Mouse (Mus musculus) heart, adult 8-10 months (tissue): ENCODE results near the gene Gm11555. TPM values are rescaled to one million over a fixed set of nuclear protein-coding genes. Genes with fewer than 3 reads are reported as not detected.

Experiments
- total RNA-seq, 4 experiments: library from RNA; stranded (reverse); gene quantifications; 2 replicates each; pipeline ENCODE4 v1.2.4; 2022

The Gm11555 gene
- total RNA-seq, 4 experiments from 2014 or later = not detected

Other genes with a start within 250 kb of the Gm11555 start
- not detected for gene Krt12, start 228.0 kb downstream of the Gm11555 start, total RNA-seq
- not detected for gene Krt20, start 212.1 kb downstream of the Gm11555 start, total RNA-seq
- gene Krt23, start 157.1 kb downstream of the Gm11555 start, total RNA-seq = not detected
- not detected for gene Krt39, start 128.9 kb downstream of the Gm11555 start, total RNA-seq
- gene Krt40, start 107.1 kb downstream of the Gm11555 start, total RNA-seq = not detected
- not detected for gene Krtap3-3, start 99.4 kb downstream of the Gm11555 start, total RNA-seq
- gene Krtap3-2, start 93.4 kb downstream of the Gm11555 start, total RNA-seq = not detected
- not detected for gene Gm11939, start 90.8 kb downstream of the Gm11555 start, total RNA-seq
- gene Krtap3-1, start 83.6 kb downstream of the Gm11555 start, total RNA-seq = not detected
- gene Krtap1-5, start 69.2 kb downstream of the Gm11555 start, total RNA-seq = not detected
- gene Krtap1-4, start 66.6 kb downstream of the Gm11555 start, total RNA-seq = not detected
- not detected for gene Krtap1-3, start 58.9 kb downstream of the Gm11555 start, total RNA-seq
- not detected for gene Krtap9-3, start 52.1 kb downstream of the Gm11555 start, total RNA-seq
- gene Gm11938, start 46.9 kb downstream of the Gm11555 start, total RNA-seq = not detected
- gene Gm11937, start 40.0 kb downstream of the Gm11555 start, total RNA-seq = not detected
- not detected for gene Krtap2-4, start 35.4 kb downstream of the Gm11555 start, total RNA-seq
- not detected for gene Gm11562, start 29.8 kb downstream of the Gm11555 start, total RNA-seq
- not detected for gene Krtap4-1, start 22.0 kb downstream of the Gm11555 start, total RNA-seq
- not detected for gene Krtap4-2, start 15.2 kb downstream of the Gm11555 start, total RNA-seq
- not detected for gene Krtap4-7, start 6.1 kb downstream of the Gm11555 start, total RNA-seq
- not detected for gene Gm11563, start 8.7 kb upstream of the Gm11555 start, total RNA-seq
- gene Krtap4-6, start 15.7 kb upstream of the Gm11555 start, total RNA-seq = not detected
- gene Gm14190, start 40.5 kb upstream of the Gm11555 start, total RNA-seq = not detected
- not detected for gene Gm14180, start 84.1 kb upstream of the Gm11555 start, total RNA-seq
- not detected for gene Gm11595, start 122.7 kb upstream of the Gm11555 start, total RNA-seq
- not detected for gene Krtap4-8, start 130.5 kb upstream of the Gm11555 start, total RNA-seq
- gene Krtap4-9, start 135.0 kb upstream of the Gm11555 start, total RNA-seq = not detected
- gene Gm11596, start 143.2 kb upstream of the Gm11555 start, total RNA-seq = not detected
- not detected for gene Gm11569, start 148.7 kb upstream of the Gm11555 start, total RNA-seq
- gene Gm11554, start 154.2 kb upstream of the Gm11555 start, total RNA-seq = not detected
- not detected for gene Krtap4-13, start 159.7 kb upstream of the Gm11555 start, total RNA-seq
- gene Gm11564, start 165.4 kb upstream of the Gm11555 start, total RNA-seq = not detected
- gene 2300003K06Rik, start 187.8 kb upstream of the Gm11555 start, total RNA-seq = not detected
- gene Krtap4-16, start 201.4 kb upstream of the Gm11555 start, total RNA-seq = not detected
- gene Gm11568, start 207.7 kb upstream of the Gm11555 start, total RNA-seq = not detected
- not detected for gene Gm11559, start 214.2 kb upstream of the Gm11555 start, total RNA-seq
- not detected for gene Krtap9-1, start 223.2 kb upstream of the Gm11555 start, total RNA-seq
- not detected for gene Gm11567, start 229.0 kb upstream of the Gm11555 start, total RNA-seq